Mouse (Mus musculus) olfactory bulb, adult 2 months (tissue): ENCODE results near the gene Nt5m. TPM values are rescaled to one million over a fixed set of nuclear protein-coding genes. Genes with fewer than 3 reads are reported as not detected.

Experiments
- H3K27ac ChIP-seq: fragments of 200-500 bp; 2 replicates; pipeline ENCODE4 v1.5.1; 2012; ENCODE audit warnings: low read depth, low read length; ENCODE audit not compliant: insufficient read depth
- H3K4me1 ChIP-seq: fragments of 200-500 bp; 2 replicates; pipeline ENCODE4 v1.6.1; 2012; ENCODE audit warnings: low read length; ENCODE audit not compliant: control insufficient read depth, insufficient read depth
- H3K4me3 ChIP-seq: fragments of 200-500 bp; 2 replicates; pipeline ENCODE4 v1.5.1; 2012; ENCODE audit warnings: mild to moderate bottlenecking, low read depth, low read length, moderate library complexity; ENCODE audit not compliant: insufficient read depth
- CTCF ChIP-seq: fragments of 200-500 bp; IDR thresholded peaks from 2 replicates; pipeline ENCODE4 v1.5.1; 2012; ENCODE audit warnings: low read depth, mild to moderate bottlenecking, low read length, moderate library complexity; ENCODE audit not compliant: insufficient read depth
- POLR2A ChIP-seq: fragments of 200-500 bp; IDR thresholded peaks from 2 replicates; pipeline ENCODE4 v1.6.1; 2012; ENCODE audit warnings: mild to moderate bottlenecking, low read depth, low read length, moderate library complexity; ENCODE audit not compliant: insufficient read depth
- WGBS: fragments of 180-500 bp; shearing (Covaris S2); methylation state at CpG from one replicate; pipeline ENCODE4 v1.1.7; 2018; 5-methylcytosine and 5-hydroxymethylcytosine counted together
- polyA plus RNA-seq: library from polyadenylated mRNA; stranded (reverse); fragments of >200 nt; gene quantifications from 2 replicates; pipeline ENCODE4 v1.2.4, GENCODE M21; 2012; ENCODE audit warnings: low replicate concordance; ENCODE audit not compliant: missing spikeins, insufficient read depth, insufficient read length

Nt5m gene
- polyA plus RNA-seq = not detected in 2 replicates

GRCm38 (mm10) chr11:59839008-59839458 lies at the start of gene Nt5m:
Nt5m (plus strand) TSS chr11:59839447.
- 1% methylated on average over 24 of the region's 24 CpGs for WGBS
- peak within 1 kb of the TSS; percentile 83 for H3K4me3 ChIP-seq
- H3K4me1 ChIP-seq = no peaks in the 10 kb centered on the region
- TF ChIP-seq CTCF = no peak
- TF ChIP-seq POLR2A = peak; percentile 28; the same call in 1 of the 2 replicates
- peak within 1 kb of the TSS; percentile 89 for H3K27ac ChIP-seq

DNA sequence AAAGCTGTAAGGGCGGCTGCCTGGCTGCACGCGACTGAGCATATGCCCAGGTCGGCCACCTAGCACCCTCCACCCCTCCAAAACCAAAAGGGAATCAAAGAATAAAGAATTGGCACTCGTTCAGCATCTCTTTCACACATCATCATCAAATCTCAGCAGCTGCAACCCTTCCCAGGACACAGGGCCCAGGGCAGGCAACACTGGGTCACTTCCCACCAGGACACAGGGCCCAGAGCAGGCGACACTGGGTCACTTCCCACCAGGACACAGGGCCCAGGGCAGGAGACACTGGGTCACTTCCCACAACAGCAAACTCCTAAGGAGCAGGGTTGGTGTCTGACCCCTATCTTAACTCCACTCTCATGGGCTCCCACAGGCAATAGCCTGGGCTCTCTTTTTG lies 45.9 kb upstream of the Nt5m start:
- H3K4me1 ChIP-seq = no peaks in the 10 kb centered on the region
- 94% methylated on average over 6 of the region's 6 CpGs for whole genome bisulfite sequencing
- no peak for TF ChIP-seq POLR2A
- no peak for TF ChIP-seq CTCF
- H3K4me3 ChIP-seq = no peak overlapping the region
- H3K27ac ChIP-seq = no peak overlapping the region

GRCm38 (mm10) chr11:59800412-59800811 lies 38.8 kb upstream of the Nt5m start:
- TF ChIP-seq POLR2A (no peak), CTCF (no peak)
- H3K4me3 ChIP-seq = no peak overlapping the region
- H3K27ac ChIP-seq = no peak overlapping the region
- 95% methylated on average over 10 of the region's 10 CpGs for WGBS
- H3K4me1 ChIP-seq = 0 out of 2 replicates have a peak, but pooled peaks cover 2% of the 10 kb centered on the region

- no peak overlapping the region for H3K27ac ChIP-seq
- TF ChIP-seq CTCF = no peak
- no peak for TF ChIP-seq POLR2A
- peaks cover 12% of the 10 kb centered on the region for H3K4me1 ChIP-seq
- WGBS = 93% methylated on average over 8 of the region's 8 CpGs
- H3K4me3 ChIP-seq = no peak overlapping the region
Observed at GRCm38 (mm10) chr11:59801881-59802280, 37.4 kb upstream of the Nt5m start.

DNA sequence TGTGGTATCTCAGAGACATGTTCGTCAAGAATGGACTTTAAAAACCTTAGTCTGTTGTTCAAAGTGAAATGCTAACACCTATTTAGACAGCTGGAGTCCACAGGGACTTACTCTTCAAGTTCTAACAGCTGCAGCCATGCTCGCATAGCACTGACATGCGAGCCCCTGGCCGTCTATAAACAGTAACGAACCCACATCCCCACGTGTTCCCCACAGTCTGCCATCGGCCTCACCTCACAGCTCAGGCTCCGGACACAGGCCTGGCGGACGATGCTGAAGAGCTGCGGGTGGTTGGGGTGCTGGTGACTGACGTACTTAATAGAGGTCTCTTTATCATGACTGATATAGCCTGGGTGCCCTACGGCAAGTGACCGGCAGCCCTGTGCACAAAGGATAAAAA lies 35.7 kb upstream of the Nt5m start:
- Histone ChIP-seq H3K4me3 (no peak overlapping the region), H3K4me1 (peaks cover 24% of the 10 kb centered on the region), H3K27ac (no peak overlapping the region)
- no peak for TF ChIP-seq POLR2A
- no peak for TF ChIP-seq CTCF
- 90% methylated on average over 14 of the region's 14 CpGs for WGBS

DNA sequence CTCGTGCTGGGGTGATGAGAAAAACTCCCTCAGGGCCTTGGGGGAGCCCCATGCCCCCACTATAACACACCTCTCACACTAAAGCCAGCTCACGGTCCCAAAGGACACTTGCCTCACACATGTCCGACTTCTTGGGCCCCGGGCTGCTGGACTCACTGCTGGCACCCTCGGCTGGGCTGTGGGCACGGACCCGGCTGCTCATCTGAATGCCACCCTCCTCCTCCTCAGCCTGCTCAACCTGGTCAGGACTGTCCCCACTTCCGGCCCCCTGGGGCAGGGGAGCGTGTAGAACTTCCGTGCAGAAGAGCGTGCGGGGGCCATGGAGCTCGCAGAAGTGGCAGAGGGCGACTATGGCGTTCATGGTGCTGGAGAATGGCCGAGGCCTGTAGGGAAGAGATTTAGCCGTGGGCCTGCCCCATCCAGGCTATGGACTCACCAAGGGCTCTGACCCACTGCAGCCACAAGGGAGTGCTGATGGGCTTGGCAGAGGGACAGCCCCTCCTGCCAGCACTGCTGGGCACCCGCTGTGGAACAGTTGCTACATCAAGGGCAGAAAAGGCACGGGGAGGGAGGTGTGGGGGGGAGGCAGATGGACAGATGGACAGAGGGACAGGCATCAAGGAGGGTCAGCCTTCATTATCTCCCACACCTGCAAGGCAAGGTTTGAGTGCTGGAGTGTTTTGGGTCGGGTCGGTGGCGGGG lies 34.7 kb upstream of the Nt5m start:
- 89% methylated on average over 22 of the region's 22 CpGs for WGBS
- Histone ChIP-seq H3K4me1 (peaks cover 26% of the 10 kb centered on the region), H3K4me3 (no peak overlapping the region), H3K27ac (no peak overlapping the region)
- TF ChIP-seq POLR2A (no peak), CTCF (no peak)

- H3K27ac ChIP-seq = no peak overlapping the region
- H3K4me1 ChIP-seq = peaks cover 26% of the 10 kb centered on the region
- WGBS = 100% methylated on average over 1 of the region's 1 CpGs
- H3K4me3 ChIP-seq = no peak overlapping the region
- TF ChIP-seq CTCF (no peak), POLR2A (no peak)
Observed at GRCm38 (mm10) chr11:59805256-59805655, 34.0 kb upstream of the Nt5m start.

DNA sequence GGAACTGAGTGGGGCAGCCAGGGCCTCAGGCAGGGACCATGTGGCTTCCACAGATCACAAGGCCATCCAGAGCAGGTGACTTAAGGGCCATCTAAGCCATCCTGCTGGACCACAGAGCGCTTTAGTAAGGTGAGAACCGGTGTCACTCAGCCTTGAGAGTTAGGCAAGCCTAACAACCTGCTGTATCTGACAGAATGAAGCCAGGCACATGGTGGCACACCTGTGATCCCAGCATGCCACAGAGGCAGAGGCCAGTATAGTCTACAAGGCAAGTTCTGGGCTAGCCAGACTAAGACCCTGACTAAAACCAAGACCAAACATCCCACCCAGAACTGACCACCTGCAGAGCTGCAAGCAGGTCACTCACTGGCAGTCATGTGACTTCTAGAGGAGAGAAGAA lies 33.6 kb upstream of the Nt5m start:
- no peak overlapping the region for H3K4me3 ChIP-seq
- TF ChIP-seq CTCF (no peak), POLR2A (no peak)
- H3K4me1 ChIP-seq = peaks cover 27% of the 10 kb centered on the region
- no peak overlapping the region for H3K27ac ChIP-seq
- WGBS = 98% methylated on average over 2 of the region's 2 CpGs

DNA sequence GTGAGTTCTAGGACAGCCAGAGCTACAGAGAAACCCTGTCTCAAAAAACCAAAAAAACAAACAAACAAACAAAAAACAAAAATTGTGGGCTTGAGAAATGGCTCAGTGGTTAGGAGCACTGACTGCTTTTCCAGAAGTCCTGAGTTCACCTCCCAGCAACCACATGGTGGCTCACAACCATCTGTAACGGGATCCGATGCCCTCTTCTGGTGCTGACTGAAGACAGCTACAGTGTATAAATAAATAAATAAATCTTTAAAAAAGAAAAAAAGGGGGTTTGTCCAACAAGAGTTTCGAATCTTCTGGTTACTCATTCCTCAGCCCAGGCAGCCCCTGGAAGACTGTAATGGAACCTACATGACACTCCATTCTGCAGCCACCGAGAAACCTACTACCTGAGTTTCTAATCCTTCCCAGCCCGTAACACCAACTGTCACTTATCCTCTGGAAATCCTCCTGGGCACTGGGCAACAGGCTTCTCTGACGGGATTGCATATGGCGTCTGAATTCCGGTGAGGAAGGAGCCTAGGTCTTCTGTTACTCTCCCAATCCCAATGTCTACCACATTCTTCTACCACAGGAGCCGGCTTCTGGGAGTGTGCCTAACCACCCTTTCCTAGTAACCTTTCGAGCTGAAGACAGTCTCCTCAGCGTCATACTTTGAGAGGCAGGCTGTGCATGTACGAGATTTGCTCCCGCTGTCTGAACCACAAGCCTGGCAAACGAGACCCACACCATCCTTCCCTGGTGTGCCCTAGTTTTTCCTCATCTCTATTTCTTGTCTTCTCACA lies 30.9 kb upstream of the Nt5m start:
- TF ChIP-seq CTCF (no peak), POLR2A (no peak)
- Histone ChIP-seq H3K4me3 (peak overlapping the region; percentile 90), H3K27ac (no peak overlapping the region), H3K4me1 (peaks cover 33% of the 10 kb centered on the region)
- 50% methylated on average over 14 of the region's 14 CpGs for WGBS

DNA sequence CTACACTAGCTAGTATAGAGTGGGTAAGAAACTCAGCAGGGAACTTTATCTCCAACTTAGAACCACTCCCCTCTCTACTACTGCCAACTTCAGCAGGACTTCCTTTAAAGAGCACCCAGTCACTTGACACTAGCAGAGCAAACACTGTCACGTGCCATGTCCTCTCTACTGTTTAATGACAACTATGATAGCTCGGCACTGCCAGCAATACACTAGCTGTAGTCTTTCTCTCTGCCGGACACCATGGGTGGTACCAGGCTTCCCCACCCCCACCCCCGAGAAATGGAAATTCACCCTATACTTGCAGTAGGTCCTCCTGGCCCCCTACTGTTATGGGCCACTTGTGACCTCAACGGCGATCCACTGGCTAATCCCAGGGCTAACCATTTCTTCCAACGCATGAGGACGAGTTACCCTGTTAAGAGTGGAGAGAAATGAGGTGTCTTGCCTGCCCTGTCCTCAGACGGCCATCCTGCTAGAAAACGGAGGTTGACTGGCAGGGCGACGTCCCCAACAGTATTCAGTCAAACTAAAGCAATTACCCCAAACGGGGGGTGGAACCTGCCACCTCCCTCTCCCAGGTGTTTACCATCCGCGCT lies 30.1 kb upstream of the Nt5m start:
- WGBS = under 1% methylated on average over 15 of the region's 15 CpGs
- Histone ChIP-seq H3K4me1 (peaks cover 33% of the 10 kb centered on the region), H3K4me3 (peak overlapping the region; percentile 90), H3K27ac (peak overlapping the region; percentile 100)
- TF ChIP-seq CTCF (no peak), POLR2A (no peak)
